Mouse (Mus musculus) testis, adult 2 months (tissue): ENCODE data around the gene Daxx. TPM values are rescaled to one million over a fixed set of nuclear protein-coding genes. Genes with fewer than 3 reads are reported as not detected.

Experiments used
- H3K27ac ChIP-seq: fragments of 200-500 bp; 2 replicates; pipeline ENCODE4 v1.5.1; 2012; ENCODE audit warnings: low read depth, low read length; ENCODE audit not compliant: control insufficient read depth, insufficient read depth
- H3K27me3 ChIP-seq: fragments of 200-500 bp; 2 replicates; pipeline ENCODE4 v1.6.1; 2012; ENCODE audit warnings: mild to moderate bottlenecking, low read length, moderate library complexity; ENCODE audit not compliant: control insufficient read depth, insufficient read depth
- H3K36me3 ChIP-seq: fragments of 200-500 bp; 2 replicates; pipeline ENCODE4 v1.6.1; 2012; ENCODE audit warnings: mild to moderate bottlenecking, low read length; ENCODE audit not compliant: control insufficient read depth, insufficient read depth
- H3K4me1 ChIP-seq: fragments of 200-500 bp; 2 replicates; pipeline ENCODE4 v1.6.1; 2012; ENCODE audit warnings: low read length; ENCODE audit not compliant: control insufficient read depth, insufficient read depth
- H3K4me3 ChIP-seq: fragments of 200-500 bp; 2 replicates; pipeline ENCODE4 v1.5.1; 2012; ENCODE audit warnings: low read depth, mild to moderate bottlenecking, low read length, moderate library complexity, mixed read lengths; ENCODE audit not compliant: control insufficient read depth
- CTCF ChIP-seq: fragments of 200-500 bp; IDR thresholded peaks from 2 replicates; pipeline ENCODE4 v1.5.1; 2012; ENCODE audit warnings: low read depth, mild to moderate bottlenecking, inconsistent platforms, low read length, moderate library complexity; ENCODE audit not compliant: control insufficient read depth, insufficient read depth, insufficient replicate concordance
- POLR2A ChIP-seq: fragments of 200-500 bp; IDR thresholded peaks from 2 replicates; pipeline ENCODE4 v1.6.1; 2012; ENCODE audit warnings: low read depth, mild to moderate bottlenecking, inconsistent platforms, low read length, moderate library complexity; ENCODE audit not compliant: control insufficient read depth
- polyA plus RNA-seq: library from polyadenylated mRNA; depleted of rRNA; stranded (reverse); fragments of >200 nt; gene quantifications from 2 replicates; pipeline ENCODE4 v1.2.3, GENCODE M21; 2012

Daxx gene
- polyA plus RNA-seq, 1 experiment: 157 TPM

DNA sequence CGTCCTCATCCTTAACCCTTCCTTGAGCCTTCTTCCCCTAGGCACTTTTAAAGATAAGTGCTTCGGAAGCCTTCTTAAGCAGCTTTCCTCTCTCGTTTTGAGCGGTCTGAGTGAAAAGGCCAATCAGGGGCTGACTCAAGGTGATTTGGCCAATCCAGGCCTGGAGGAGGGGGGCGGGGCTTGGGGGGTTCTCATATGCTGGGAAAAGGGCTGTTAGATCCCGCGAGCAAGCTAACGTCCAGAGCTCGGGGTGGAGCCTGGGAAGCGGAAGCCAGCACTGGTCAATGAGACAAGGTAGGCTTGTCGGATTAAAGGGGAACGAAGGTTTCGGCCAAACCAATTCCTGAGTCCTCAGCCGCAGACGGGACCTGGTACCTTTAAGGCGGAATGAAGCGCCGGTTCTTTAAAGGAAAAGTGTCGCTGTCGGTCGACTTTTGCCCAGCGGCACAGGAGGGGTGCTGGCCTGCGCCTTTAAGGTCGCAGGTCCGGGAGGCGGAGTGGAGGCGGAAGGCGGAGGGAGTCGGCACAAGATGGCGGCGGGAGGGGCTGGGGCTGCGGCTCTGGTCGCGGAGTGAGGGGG, 6.5 kb downstream of the Daxx start, which contains the start of the genes Tapbp and Zbtb22:
Gene Tapbp, plus strand, starts transcription at position 229 of the 580 bp plus-strand sequence.
Gene Zbtb22, plus strand, starts transcription at position 234 of the 580 bp plus-strand sequence.
- TF ChIP-seq CTCF (no peak), POLR2A (peak; percentile 11; the same call in 1 of the 2 replicates)
- Histone ChIP-seq H3K27ac (peak within 1 kb of the TSS; percentile 87), H3K36me3 (peaks cover 11% of the 10 kb centered on the region), H3K4me1 (peaks cover 47% of the 10 kb centered on the region), H3K4me3 (peak within 1 kb of the TSS; percentile 92), H3K27me3 (no peaks in the 10 kb centered on the region)

DNA sequence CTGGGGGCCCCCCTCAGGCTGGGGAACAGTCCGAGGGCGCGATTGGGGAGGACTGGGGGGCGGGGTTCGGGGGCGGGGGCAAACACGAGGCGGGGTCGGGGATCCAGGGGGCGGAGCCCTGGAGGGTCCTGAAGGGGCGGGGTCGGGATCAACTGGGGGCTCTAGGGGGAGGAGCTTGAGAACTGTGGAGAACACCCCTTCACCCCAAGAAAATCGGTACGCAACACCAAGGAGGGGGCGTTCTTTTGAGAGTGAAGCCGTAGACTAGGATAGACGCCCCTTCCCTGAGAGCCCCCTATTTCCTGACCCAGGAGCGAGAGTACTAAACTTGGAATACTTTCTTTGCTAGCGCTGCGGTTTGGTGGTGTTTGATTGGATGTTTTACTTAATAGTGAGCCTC, 7.1 kb downstream of the Daxx start:
- Histone ChIP-seq H3K36me3 (peaks cover 8% of the 10 kb centered on the region), H3K27ac (peak overlapping the region; percentile 83), H3K27me3 (no peaks in the 10 kb centered on the region), H3K4me3 (peak overlapping the region; percentile 92), H3K4me1 (peaks cover 47% of the 10 kb centered on the region)
- TF ChIP-seq POLR2A: no peak
- no peak for TF ChIP-seq CTCF

DNA sequence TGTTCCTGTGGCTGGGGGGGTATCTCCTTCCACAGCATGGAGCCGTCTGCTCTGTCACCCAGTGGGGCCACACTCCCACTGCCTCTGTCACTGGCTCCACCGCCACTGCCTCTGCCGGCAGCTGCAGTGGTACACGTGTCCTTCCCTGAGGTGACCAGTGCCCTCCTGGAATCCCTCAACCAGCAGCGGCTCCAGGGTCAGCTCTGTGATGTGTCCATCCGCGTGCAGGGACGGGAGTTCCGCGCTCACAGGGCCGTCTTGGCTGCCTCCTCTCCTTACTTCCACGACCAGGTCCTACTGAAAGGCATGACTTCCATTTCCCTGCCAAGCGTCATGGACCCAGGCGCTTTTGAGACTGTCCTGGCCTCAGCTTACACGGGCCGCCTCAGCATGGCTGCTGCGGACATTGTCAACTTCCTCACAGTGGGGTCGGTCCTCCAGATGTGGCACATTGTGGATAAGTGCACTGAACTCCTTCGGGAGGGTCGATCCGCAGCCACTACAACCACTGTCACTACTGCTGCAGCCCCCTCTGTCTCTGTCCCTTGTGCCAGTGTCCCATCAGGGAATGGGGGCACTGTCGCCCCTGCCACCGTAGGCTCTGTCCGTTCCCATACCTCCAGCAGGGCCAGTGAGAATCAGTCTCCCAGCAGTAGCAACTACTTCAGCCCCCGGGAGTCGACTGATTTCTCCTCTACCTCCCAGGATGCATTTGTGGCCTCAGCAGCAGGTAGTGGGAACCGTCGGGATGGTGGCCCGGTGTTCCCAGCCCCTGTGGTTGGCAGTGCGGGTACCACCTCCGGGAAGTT, 7.8 kb downstream of the Daxx start:
- Histone ChIP-seq H3K4me1 (peaks cover 45% of the 10 kb centered on the region), H3K4me3 (peak overlapping the region; percentile 92), H3K27ac (peak overlapping the region; percentile 83), H3K36me3 (peaks cover 6% of the 10 kb centered on the region), H3K27me3 (no peaks in the 10 kb centered on the region)
- TF ChIP-seq CTCF (0 out of 2 replicates have a peak, but pooled peaks have one; percentile 0), POLR2A (no peak; the same call in 1 of the 2 replicates)

DNA sequence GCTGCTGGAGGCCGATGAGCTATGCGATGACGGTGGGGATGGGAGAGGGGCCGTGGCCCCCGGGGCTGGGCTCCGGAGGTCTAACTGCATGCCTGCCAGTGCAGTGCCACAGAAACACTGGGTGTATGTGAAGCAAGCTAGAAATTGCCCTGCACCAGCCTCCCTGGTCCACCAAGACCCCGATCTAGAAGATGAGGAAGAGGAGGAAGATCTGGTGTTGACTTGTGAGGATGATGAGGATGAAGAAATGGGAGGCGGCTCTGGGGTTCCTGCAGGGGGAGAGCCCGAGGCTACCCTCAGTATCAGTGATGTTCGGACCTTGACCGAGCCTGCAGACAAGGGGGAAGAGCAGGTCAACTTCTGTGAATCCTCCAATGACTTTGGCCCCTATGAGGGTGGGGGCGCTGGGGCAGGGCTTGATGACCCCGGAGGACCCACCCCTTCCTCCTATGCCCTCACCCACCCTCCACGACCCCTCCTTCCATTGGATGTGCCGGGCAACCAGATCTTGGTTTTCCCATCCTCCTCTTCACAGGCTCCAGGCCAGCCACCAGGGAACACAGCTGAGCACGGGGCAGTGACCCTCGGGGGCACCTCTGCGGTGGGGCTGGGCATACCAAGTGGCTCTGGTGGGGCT, 8.6 kb downstream of the Daxx start:
- Histone ChIP-seq H3K36me3 (peaks cover 4% of the 10 kb centered on the region; the same call in 1 of the 2 replicates), H3K4me3 (peak overlapping the region; percentile 92), H3K27ac (peak overlapping the region; percentile 19; the same call in 1 of the 2 replicates), H3K4me1 (peaks cover 43% of the 10 kb centered on the region), H3K27me3 (no peaks in the 10 kb centered on the region)
- no peak for TF ChIP-seq POLR2A
- TF ChIP-seq CTCF: no peak

DNA sequence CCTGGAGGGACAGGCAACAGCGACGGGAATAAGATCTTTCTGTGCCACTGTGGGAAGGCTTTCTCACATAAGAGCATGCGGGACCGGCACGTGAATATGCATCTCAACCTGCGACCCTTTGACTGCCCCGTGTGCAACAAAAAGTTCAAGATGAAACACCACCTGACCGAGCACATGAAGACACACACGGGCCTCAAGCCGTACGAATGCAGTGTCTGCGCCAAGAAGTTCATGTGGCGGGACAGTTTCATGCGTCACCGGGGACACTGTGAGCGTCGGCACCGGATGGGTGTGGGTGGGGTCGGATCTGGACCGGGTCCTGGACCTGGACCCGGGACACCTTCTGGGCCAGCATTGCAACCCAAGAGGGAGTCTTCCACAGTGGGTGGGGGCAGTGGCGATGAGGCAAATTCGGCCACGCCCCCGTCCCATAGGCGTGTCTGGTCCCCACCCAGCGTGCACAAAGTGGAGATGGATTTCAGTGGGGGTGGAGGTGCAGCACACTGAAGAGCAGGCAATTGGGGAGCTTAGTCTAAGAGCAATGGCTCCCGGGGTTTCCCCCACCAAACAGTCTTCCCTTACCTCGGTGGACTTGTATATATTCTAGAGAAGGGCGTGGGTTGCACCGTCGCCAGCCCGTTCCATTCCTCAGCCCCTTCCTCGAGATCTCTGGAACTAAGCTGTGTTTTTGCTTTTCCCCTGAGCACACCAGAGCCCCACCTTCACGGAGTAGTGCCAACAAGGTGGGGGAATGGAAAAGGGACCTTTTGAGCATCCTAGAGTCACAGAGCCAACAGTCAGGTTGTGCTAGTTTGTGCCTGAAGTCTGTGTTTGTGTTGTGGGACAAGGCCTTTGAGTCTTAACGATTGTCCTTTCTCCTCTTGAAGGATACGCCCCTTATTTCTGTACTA, 9.3 kb downstream of the Daxx start:
- Histone ChIP-seq H3K27me3 (no peaks in the 10 kb centered on the region), H3K4me3 (peak overlapping the region; percentile 92), H3K4me1 (peaks cover 43% of the 10 kb centered on the region), H3K27ac (peak overlapping the region; percentile 63), H3K36me3 (peaks cover 4% of the 10 kb centered on the region; the same call in 1 of the 2 replicates)
- no peak; the same call in 1 of the 2 replicates for TF ChIP-seq POLR2A
- no peak for TF ChIP-seq CTCF

DNA sequence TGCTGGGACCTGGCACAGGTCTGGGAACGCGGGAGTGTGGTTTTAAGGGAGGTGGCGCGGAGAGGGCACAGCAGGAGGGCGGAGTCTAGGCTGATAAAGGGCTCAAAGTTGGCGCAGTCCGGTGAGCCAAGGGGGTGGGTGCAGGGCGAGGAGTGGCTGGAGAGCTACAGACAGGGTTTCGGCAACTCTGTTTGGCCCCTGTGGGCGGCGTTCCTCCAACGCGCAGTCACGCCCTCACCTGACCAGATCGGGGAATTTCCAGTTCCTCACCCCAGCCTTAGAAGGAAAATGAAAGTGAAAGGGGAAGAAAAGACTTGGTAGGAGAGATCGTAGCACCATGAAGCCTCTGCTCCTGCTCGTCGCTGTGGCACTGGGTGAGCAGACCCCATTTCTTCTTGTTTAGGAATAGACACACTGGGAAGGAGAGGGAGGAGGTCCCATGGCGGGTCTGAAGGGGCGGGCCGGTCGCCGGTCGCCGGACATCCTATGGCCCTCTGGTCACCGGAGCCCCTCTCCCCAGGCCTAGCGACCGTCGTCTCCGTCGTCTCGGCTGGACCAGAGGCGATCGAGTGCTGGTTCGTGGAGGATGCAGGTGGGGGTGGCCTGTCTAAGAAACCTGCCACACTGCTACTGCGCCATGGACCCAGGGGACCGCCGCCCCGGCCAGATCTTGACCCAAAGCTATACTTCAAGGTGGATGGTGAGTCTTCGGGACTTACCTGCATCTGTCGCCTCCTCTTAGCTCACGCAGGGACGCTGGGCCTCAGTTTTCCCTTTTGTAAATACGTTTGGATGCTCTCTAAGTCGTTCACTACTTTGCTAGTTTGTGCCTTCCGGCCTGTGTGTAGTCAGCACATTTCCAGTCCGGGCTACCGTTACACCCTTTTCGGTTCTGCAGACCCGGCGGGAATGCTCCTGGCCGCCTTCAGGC, 10.4 kb downstream of the Daxx start:
- peaks cover 43% of the 10 kb centered on the region for H3K4me1 ChIP-seq
- H3K36me3 ChIP-seq: peaks cover 2% of the 10 kb centered on the region; the same call in 1 of the 2 replicates
- H3K4me3 ChIP-seq: peak overlapping the region; percentile 92
- TF ChIP-seq CTCF: no peak
- peak; percentile 20; the same call in 1 of the 2 replicates for TF ChIP-seq POLR2A
- no peaks in the 10 kb centered on the region for H3K27me3 ChIP-seq
- peak overlapping the region; percentile 88 for H3K27ac ChIP-seq
